Mouse (Mus musculus): ENCODE data around the gene Cyth1. TPM values are rescaled to one million over a fixed set of nuclear protein-coding genes. Genes with fewer than 3 reads are reported as not detected.

Gene Cyth1
- 10 to 100 TPM; 33.8 to 51.6 (median 41.7) TPM for polyA plus RNA-seq (2017; shearing (Covaris generic))

GRCm38 (mm10) chr11:118248150-118249011 lies at the start of gene Cyth1:
Cyth1 (minus strand) TSS chr11:118248592.
- peak; percentile 84 for ATAC-seq

GRCm38 (mm10) chr11:118297967-118298366 lies 49.6 kb upstream of the Cyth1 start:
- ATAC-seq, result no peak

- no peak for ATAC-seq
These were observed 46.6 kb upstream of the Cyth1 start for GRCm38 (mm10) chr11:118295026-118295425.

GRCm38 (mm10) chr11:118292671-118293070 lies 44.3 kb upstream of the Cyth1 start:
- no peak for ATAC-seq

- ATAC-seq, result peak; percentile 96
These were observed 41.9 kb upstream of the Cyth1 start, which contains the start of gene Usp36 for GRCm38 (mm10) chr11:118289999-118290889. Usp36 (minus strand) TSS chr11:118290244.

- no peak for ATAC-seq
These were observed 41.2 kb upstream of the Cyth1 start for GRCm38 (mm10) chr11:118289562-118289961.

- no peak for ATAC-seq
These were observed 40.7 kb upstream of the Cyth1 start for GRCm38 (mm10) chr11:118289037-118289511.

- no peak for ATAC-seq
These were observed 39.2 kb upstream of the Cyth1 start for GRCm38 (mm10) chr11:118287573-118287972.

GRCm38 (mm10) chr11:118286434-118286833 lies 38.0 kb upstream of the Cyth1 start:
- ATAC-seq, result no peak

GRCm38 (mm10) chr11:118285791-118286190 lies 37.4 kb upstream of the Cyth1 start:
- no peak for ATAC-seq

GRCm38 (mm10) chr11:118280218-118280617 lies 31.8 kb upstream of the Cyth1 start:
- ATAC-seq, result no peak

- ATAC-seq, result no peak
These were observed 27.9 kb upstream of the Cyth1 start for GRCm38 (mm10) chr11:118276328-118276727.

- no peak for ATAC-seq
These were observed 26.7 kb upstream of the Cyth1 start for GRCm38 (mm10) chr11:118275092-118275491.

- no peak for ATAC-seq
These were observed 21.4 kb upstream of the Cyth1 start for GRCm38 (mm10) chr11:118269827-118270226.

GRCm38 (mm10) chr11:118266666-118267046 lies 18.3 kb upstream of the Cyth1 start:
- ATAC-seq, result peak; percentile 61

GRCm38 (mm10) chr11:118266044-118266665 lies 17.8 kb upstream of the Cyth1 start:
- ATAC-seq, result peak; percentile 41

- no peak for ATAC-seq
These were observed 17.2 kb upstream of the Cyth1 start for GRCm38 (mm10) chr11:118265621-118266020.

GRCm38 (mm10) chr11:118263146-118263545 lies 14.8 kb upstream of the Cyth1 start:
- ATAC-seq, result no peak

- ATAC-seq, result peak; percentile 85
These were observed 11.7 kb upstream of the Cyth1 start for GRCm38 (mm10) chr11:118260081-118260480.

GRCm38 (mm10) chr11:118259580-118259979 lies 11.2 kb upstream of the Cyth1 start:
- peak; percentile 51 for ATAC-seq

- ATAC-seq, result no peak
These were observed 8.0 kb upstream of the Cyth1 start for GRCm38 (mm10) chr11:118256371-118256770.

- ATAC-seq, result no peak
These were observed 6.0 kb upstream of the Cyth1 start for GRCm38 (mm10) chr11:118254159-118254951.
